Mouse (Mus musculus): ENCODE results near the gene Map3k12. TPM values are rescaled to one million over a fixed set of nuclear protein-coding genes. Genes with fewer than 3 reads are reported as not detected.

Gene Map3k12
- polyA plus RNA-seq, 1 experiment from 2014 or later, result 43.9 TPM

DNA sequence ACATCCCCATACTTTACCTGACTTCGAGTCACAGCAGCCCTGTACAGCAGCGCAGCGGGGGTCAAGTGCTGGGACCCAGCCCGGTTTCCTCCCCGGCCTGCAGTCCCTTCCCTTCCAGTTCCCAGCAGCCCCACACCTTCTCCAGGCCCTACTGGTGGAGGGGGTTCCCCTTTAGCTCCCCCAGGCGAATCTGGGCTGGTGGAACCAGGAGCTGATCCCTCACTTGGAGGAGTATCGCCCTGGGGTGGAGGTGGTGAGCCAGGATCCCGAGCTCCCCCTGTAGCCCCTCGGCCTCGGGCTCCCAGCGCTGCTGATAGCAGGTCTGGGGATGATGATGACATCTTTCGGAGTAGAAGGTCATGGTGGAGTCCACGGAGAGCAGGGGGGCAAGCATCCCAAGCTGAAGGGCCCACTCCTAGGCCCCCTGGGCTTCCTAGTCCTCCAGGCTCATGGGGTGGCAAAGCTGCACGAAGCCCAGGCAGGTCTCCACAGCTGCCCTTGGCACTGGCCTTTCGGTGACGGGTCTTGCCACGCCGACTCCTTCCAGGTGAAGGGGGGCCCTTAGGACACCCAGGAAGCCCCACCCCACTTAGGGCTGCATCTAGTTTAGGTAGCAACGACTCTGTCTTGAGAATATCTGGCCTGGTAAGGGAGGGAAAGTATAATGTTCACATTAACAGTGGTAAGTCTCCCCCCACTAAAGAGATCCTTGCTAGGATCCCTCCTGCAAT lies 15.6 kb downstream of the Map3k12 start:
- H3K27ac ChIP-seq, result no peak overlapping the region
- no peaks in the 10 kb centered on the region for H3K4me1 ChIP-seq (replicated peaks; ENCODE audit: control insufficient read depth, insufficient read depth, low read length)
- no peaks in the 10 kb centered on the region for H3K9me3 ChIP-seq (ENCODE audit: control insufficient read depth, low read length)
- H3K27me3 ChIP-seq (ENCODE audit: control insufficient read depth, insufficient read depth, low read length), result no peaks in the 10 kb centered on the region
- 88% methylated on average over 19 of the region's 19 CpGs for WGBS
- peaks cover 99% of the 10 kb centered on the region for H3K36me3 ChIP-seq (replicated peaks; ENCODE audit: control insufficient read depth, insufficient read depth)
- H3K9ac ChIP-seq, result no peak overlapping the region
- DNase-seq (ENCODE audit: low spot score) (no peak), ATAC-seq (ENCODE audit: low FRiP score) (0 out of 2 replicates have a peak, but pooled peaks have one; percentile 6)
- no peak overlapping the region for H3K4me2 ChIP-seq (replicated peaks)
- H3K4me3 ChIP-seq (replicated peaks; ENCODE audit: low read length), result no peak overlapping the region

DNA sequence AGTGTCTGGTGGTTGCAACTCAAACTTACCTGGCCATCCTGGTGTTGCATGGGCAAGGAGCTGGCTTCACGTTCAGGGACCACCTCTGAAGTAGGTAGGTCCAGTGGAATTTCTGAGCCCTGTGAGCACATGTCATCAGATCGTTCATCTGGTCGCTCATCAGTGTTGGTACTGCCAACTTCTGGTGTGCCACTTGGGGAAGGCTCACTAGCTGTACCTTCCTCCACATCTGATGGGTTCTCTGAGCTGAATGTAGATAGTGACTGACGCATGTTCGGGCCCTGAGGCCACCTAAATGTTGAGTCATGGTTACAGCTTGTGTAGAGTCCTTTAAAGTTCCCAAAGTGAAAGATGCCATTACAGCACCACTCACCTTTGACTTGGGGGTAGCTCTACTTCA lies 16.4 kb downstream of the Map3k12 start:
- H3K4me1 ChIP-seq (replicated peaks; ENCODE audit: control insufficient read depth, insufficient read depth, low read length), result no peaks in the 10 kb centered on the region
- no peak for ATAC-seq (ENCODE audit: low FRiP score)
- H3K4me2 ChIP-seq (replicated peaks), result no peak overlapping the region
- H3K27me3 ChIP-seq (ENCODE audit: control insufficient read depth, insufficient read depth, low read length), result no peaks in the 10 kb centered on the region
- H3K36me3 ChIP-seq (replicated peaks; ENCODE audit: control insufficient read depth, insufficient read depth), result peaks cover 99% of the 10 kb centered on the region
- no peak overlapping the region for H3K4me3 ChIP-seq (replicated peaks; ENCODE audit: low read length)
- no peak for DNase-seq (ENCODE audit: low spot score)
- H3K9me3 ChIP-seq (ENCODE audit: control insufficient read depth, low read length), result no peaks in the 10 kb centered on the region
- H3K9ac ChIP-seq, result no peak overlapping the region
- 95% methylated on average over 5 of the region's 5 CpGs for WGBS
- no peak overlapping the region for H3K27ac ChIP-seq

DNA sequence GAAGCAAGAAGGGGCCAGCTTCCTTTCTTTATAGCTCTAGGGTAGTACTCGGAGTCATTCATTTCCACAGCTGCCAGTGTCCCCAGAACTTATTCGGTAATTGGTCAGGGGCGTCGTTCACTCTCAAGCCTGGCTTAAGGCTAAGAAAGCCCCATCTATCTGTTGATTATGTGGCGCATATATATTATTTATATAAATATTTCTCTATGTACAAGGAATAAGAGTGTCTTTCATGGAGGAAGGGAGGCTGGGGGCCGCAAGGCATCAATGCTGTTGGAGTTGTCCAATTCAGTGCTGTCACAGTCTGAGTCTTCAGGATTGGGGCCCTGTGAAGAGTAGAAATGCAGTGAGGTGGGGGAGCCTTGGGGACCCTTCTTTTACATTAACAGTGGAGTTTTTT lies 17.0 kb downstream of the Map3k12 start:
- Histone ChIP-seq H3K27me3 (ENCODE audit: control insufficient read depth, insufficient read depth, low read length) (no peaks in the 10 kb centered on the region), H3K4me3 (replicated peaks; ENCODE audit: low read length) (no peak overlapping the region), H3K4me2 (replicated peaks) (no peak overlapping the region), H3K9me3 (ENCODE audit: control insufficient read depth, low read length) (no peaks in the 10 kb centered on the region), H3K27ac (no peak overlapping the region), H3K9ac (no peak overlapping the region), H3K4me1 (replicated peaks; ENCODE audit: control insufficient read depth, insufficient read depth, low read length) (no peaks in the 10 kb centered on the region), H3K36me3 (replicated peaks; ENCODE audit: control insufficient read depth, insufficient read depth) (peaks cover 99% of the 10 kb centered on the region)
- ATAC-seq (ENCODE audit: low FRiP score) (no peak), DNase-seq (ENCODE audit: low spot score) (no peak)
- WGBS, result 91% methylated on average over 6 of the region's 6 CpGs

DNA sequence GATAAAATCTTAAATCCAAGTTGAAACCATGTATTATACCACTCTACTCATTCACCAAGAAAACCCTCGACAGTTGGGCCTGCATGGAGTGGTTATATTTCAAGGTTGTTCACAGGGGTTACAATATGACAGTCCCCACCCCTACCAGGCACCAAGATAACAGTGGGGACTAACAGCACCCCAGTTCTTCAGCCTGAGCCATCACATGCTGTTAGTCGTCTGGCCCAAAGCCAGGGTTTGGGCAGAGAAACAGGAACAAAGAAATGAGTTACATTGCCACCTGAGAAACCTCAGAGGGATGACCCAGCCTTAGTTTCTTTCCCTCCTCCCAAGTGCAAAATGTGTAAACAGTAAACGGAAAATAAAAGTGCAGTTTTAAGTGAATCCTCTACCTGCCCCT lies 17.5 kb downstream of the Map3k12 start:
- H3K27ac ChIP-seq, result no peak overlapping the region
- DNase-seq (ENCODE audit: low spot score) (no peak), ATAC-seq (ENCODE audit: low FRiP score) (no peak)
- WGBS, result 69% methylated on average over 3 of the region's 3 CpGs
- H3K9me3 ChIP-seq (ENCODE audit: control insufficient read depth, low read length), result no peaks in the 10 kb centered on the region
- no peaks in the 10 kb centered on the region for H3K4me1 ChIP-seq (replicated peaks; ENCODE audit: control insufficient read depth, insufficient read depth, low read length)
- peaks cover 99% of the 10 kb centered on the region for H3K36me3 ChIP-seq (replicated peaks; ENCODE audit: control insufficient read depth, insufficient read depth)
- no peak overlapping the region for H3K4me3 ChIP-seq (replicated peaks; ENCODE audit: low read length)
- H3K4me2 ChIP-seq (replicated peaks), result no peak overlapping the region
- no peaks in the 10 kb centered on the region for H3K27me3 ChIP-seq (ENCODE audit: control insufficient read depth, insufficient read depth, low read length)
- no peak overlapping the region for H3K9ac ChIP-seq

DNA sequence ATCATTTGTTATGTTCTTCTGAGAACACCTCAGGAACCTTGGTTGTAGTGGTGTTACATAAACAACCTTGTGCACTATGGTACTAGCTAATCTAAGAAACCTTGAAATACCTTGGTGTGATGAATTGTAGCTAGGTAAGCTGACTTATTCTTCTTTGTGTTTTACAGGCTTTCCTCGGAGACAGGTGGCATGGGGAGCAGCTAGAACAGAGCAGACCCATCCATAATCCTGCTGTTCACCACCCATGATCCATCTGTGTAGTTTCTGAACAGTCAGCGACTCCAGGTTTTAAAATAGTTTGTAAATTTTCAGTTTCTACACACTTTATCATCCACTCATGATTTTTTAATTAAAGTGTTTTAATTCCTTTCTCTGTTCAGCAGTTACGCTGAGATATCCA lies 18.5 kb downstream of the Map3k12 start:
- Histone ChIP-seq H3K4me2 (replicated peaks) (no peak overlapping the region), H3K27ac (no peak overlapping the region), H3K27me3 (ENCODE audit: control insufficient read depth, insufficient read depth, low read length) (no peaks in the 10 kb centered on the region), H3K4me1 (replicated peaks; ENCODE audit: control insufficient read depth, insufficient read depth, low read length) (no peaks in the 10 kb centered on the region), H3K36me3 (replicated peaks; ENCODE audit: control insufficient read depth, insufficient read depth) (peaks cover 99% of the 10 kb centered on the region), H3K9me3 (ENCODE audit: control insufficient read depth, low read length) (no peaks in the 10 kb centered on the region), H3K4me3 (replicated peaks; ENCODE audit: low read length) (no peak overlapping the region), H3K9ac (no peak overlapping the region)
- DNase-seq (ENCODE audit: low spot score) (no peak), ATAC-seq (ENCODE audit: low FRiP score) (no peak)
- WGBS, result 91% methylated on average over 3 of the region's 3 CpGs

DNA sequence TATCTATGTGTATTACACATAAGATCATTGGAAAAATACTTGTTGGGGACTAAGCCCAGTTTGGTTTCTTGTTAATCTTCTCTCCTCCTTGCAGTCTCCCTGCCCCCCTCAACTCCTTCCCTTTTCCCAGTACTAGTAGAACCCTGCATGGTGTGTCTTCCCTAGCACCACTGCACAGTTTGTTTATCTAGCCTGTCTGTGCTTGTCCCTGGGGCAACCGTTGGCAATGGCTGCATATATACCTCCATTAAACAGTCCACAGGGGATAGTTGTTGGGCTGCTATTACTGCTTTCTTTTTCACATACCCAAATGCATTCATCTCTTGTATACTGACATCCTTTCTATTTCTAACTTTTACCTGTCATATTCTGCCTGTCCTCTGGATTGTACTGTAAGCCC lies 29.2 kb downstream of the Map3k12 start:
- H3K4me1 ChIP-seq (replicated peaks; ENCODE audit: control insufficient read depth, insufficient read depth, low read length), result no peaks in the 10 kb centered on the region
- no peak overlapping the region for H3K4me2 ChIP-seq (replicated peaks)
- peaks cover 92% of the 10 kb centered on the region for H3K36me3 ChIP-seq (replicated peaks; ENCODE audit: control insufficient read depth, insufficient read depth)
- H3K27ac ChIP-seq, result no peak overlapping the region
- H3K9ac ChIP-seq, result no peak overlapping the region
- DNase-seq (ENCODE audit: low spot score) (no peak), ATAC-seq (ENCODE audit: low FRiP score) (no peak)
- H3K9me3 ChIP-seq (ENCODE audit: control insufficient read depth, low read length), result no peaks in the 10 kb centered on the region
- 81% methylated on average over 1 of the region's 1 CpGs for WGBS
- H3K27me3 ChIP-seq (ENCODE audit: control insufficient read depth, insufficient read depth, low read length), result no peaks in the 10 kb centered on the region
- no peak overlapping the region for H3K4me3 ChIP-seq (replicated peaks; ENCODE audit: low read length)

DNA sequence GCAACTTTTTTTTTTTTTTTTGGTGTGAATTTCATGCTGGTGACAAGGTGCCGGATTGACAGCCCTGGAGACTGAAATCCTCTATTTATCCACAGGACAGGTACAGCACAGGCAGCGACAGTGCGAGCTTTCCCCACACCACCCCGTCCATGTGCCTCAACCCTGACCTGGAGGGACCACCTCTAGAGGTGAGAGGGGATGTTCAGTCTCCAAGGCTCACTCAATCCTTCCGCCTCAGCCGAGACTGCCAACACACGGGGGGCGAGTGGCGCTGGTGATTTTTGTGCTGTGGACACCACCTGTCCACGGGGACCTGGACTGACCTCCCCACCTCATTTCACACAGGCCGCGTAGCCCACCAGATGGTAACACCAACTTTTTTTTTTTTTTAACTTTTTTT lies 31.0 kb downstream of the Map3k12 start:
- no peak overlapping the region for H3K27ac ChIP-seq
- no peak overlapping the region for H3K9ac ChIP-seq
- no peak overlapping the region for H3K4me2 ChIP-seq (replicated peaks)
- 92% methylated on average over 12 of the region's 12 CpGs for WGBS
- DNase-seq (ENCODE audit: low spot score) (no peak), ATAC-seq (ENCODE audit: low FRiP score) (no peak)
- H3K36me3 ChIP-seq (replicated peaks; ENCODE audit: control insufficient read depth, insufficient read depth), result peaks cover 94% of the 10 kb centered on the region
- H3K27me3 ChIP-seq (ENCODE audit: control insufficient read depth, insufficient read depth, low read length), result no peaks in the 10 kb centered on the region
- no peaks in the 10 kb centered on the region for H3K4me1 ChIP-seq (replicated peaks; ENCODE audit: control insufficient read depth, insufficient read depth, low read length)
- H3K4me3 ChIP-seq (replicated peaks; ENCODE audit: low read length), result no peak overlapping the region
- H3K9me3 ChIP-seq (ENCODE audit: control insufficient read depth, low read length), result no peaks in the 10 kb centered on the region

DNA sequence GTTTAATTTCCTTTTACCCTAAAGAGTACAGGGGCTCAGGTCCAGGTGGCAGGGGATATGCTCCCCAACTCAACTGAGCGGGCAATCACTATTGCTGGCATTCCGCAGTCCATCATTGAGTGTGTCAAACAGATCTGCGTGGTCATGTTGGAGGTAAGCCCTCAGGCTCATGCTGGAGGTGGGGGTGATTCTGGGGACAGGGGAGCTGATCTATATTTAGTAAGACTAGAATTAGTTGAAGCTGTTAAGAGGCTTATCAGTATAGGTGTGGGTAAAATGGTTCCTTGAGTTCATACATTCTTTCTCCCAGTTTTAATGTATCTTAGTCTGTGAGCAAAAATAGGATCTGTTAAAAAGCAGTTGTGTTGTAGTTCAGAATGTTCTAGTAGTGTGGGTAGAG lies 33.7 kb downstream of the Map3k12 start:
- no peak overlapping the region for H3K4me3 ChIP-seq (replicated peaks; ENCODE audit: low read length)
- H3K4me2 ChIP-seq (replicated peaks), result no peak overlapping the region
- H3K27me3 ChIP-seq (ENCODE audit: control insufficient read depth, insufficient read depth, low read length), result no peaks in the 10 kb centered on the region
- H3K36me3 ChIP-seq (replicated peaks; ENCODE audit: control insufficient read depth, insufficient read depth), result peaks cover 93% of the 10 kb centered on the region
- DNase-seq (ENCODE audit: low spot score), result no peak
- H3K9ac ChIP-seq, result no peak overlapping the region
- H3K4me1 ChIP-seq (replicated peaks; ENCODE audit: control insufficient read depth, insufficient read depth, low read length), result no peaks in the 10 kb centered on the region
- H3K27ac ChIP-seq, result no peak overlapping the region
- WGBS, result 91% methylated on average over 3 of the region's 3 CpGs
- no peaks in the 10 kb centered on the region for H3K9me3 ChIP-seq (ENCODE audit: control insufficient read depth, low read length)
- ATAC-seq (ENCODE audit: low FRiP score), result no peak

DNA sequence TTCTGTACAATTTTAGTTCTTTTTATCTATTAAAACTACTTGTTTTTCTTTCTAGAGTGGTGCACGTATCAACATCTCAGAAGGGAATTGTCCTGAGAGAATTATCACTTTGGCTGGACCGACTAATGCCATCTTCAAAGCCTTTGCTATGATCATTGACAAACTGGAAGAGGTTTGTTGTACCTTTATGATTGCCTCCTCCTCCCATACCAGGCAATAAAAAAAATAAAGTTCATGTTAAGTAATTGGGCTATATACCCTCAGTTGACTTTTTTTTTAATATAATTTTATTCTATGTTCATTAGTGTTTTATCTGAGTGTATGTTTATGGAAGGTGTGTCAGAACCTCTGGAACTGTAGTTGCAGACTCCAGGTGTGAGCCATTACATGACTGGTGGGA lies 42.3 kb downstream of the Map3k12 start:
- ATAC-seq (ENCODE audit: low FRiP score), result no peak
- DNase-seq (ENCODE audit: low spot score), result no peak
- WGBS, result 90% methylated on average over 2 of the region's 2 CpGs
- Histone ChIP-seq H3K27ac (no peak overlapping the region), H3K9me3 (ENCODE audit: control insufficient read depth, low read length) (no peaks in the 10 kb centered on the region), H3K4me2 (replicated peaks) (no peak overlapping the region), H3K36me3 (replicated peaks; ENCODE audit: control insufficient read depth, insufficient read depth) (peaks cover 62% of the 10 kb centered on the region), H3K27me3 (ENCODE audit: control insufficient read depth, insufficient read depth, low read length) (no peaks in the 10 kb centered on the region), H3K9ac (no peak overlapping the region), H3K4me3 (replicated peaks; ENCODE audit: low read length) (no peak overlapping the region), H3K4me1 (replicated peaks; ENCODE audit: control insufficient read depth, insufficient read depth, low read length) (peaks cover 16% of the 10 kb centered on the region)

DNA sequence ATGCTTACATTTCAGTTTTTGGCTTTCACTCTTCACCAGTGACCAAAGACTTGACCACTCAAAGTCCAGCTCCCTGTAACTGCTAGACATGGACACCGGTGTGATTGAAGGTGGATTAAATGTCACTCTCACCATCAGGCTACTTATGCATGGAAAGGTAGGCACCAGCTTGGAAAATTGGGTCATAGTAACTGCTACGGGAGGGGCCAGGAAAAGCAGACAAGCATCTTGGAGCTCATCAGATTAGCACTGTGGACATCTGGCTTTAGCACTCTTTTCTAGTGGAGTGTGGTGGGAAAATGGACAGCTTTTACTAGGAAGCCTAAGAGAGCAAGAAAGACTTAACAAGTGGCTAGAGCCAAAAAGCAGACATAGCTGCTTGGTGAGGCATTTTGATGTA lies 43.6 kb downstream of the Map3k12 start:
- no peaks in the 10 kb centered on the region for H3K9me3 ChIP-seq (ENCODE audit: control insufficient read depth, low read length)
- no peak for DNase-seq (ENCODE audit: low spot score)
- ATAC-seq (ENCODE audit: low FRiP score), result no peak
- H3K36me3 ChIP-seq (replicated peaks; ENCODE audit: control insufficient read depth, insufficient read depth), result peaks cover 49% of the 10 kb centered on the region
- no peak overlapping the region for H3K4me2 ChIP-seq (replicated peaks)
- H3K27me3 ChIP-seq (ENCODE audit: control insufficient read depth, insufficient read depth, low read length), result no peaks in the 10 kb centered on the region
- H3K9ac ChIP-seq, result no peak overlapping the region
- peaks cover 16% of the 10 kb centered on the region for H3K4me1 ChIP-seq (replicated peaks; ENCODE audit: control insufficient read depth, insufficient read depth, low read length)
- H3K4me3 ChIP-seq (replicated peaks; ENCODE audit: low read length), result no peak overlapping the region
- WGBS, result 75% methylated on average over 2 of the region's 2 CpGs
- no peak overlapping the region for H3K27ac ChIP-seq

Data from hindbrain, embryonic 14.5 days (tissue).